Mouse (Mus musculus): ENCODE data around the gene Neu3. TPM values are rescaled to one million over a fixed set of nuclear protein-coding genes. Genes with fewer than 3 reads are reported as not detected.
A peak's percentile ranks its signal among the peaks of the same experiment; 100 is the strongest.

Neu3 gene
- polyA plus RNA-seq, 1 experiment from 2014 or later, result 2.9 TPM

DNA sequence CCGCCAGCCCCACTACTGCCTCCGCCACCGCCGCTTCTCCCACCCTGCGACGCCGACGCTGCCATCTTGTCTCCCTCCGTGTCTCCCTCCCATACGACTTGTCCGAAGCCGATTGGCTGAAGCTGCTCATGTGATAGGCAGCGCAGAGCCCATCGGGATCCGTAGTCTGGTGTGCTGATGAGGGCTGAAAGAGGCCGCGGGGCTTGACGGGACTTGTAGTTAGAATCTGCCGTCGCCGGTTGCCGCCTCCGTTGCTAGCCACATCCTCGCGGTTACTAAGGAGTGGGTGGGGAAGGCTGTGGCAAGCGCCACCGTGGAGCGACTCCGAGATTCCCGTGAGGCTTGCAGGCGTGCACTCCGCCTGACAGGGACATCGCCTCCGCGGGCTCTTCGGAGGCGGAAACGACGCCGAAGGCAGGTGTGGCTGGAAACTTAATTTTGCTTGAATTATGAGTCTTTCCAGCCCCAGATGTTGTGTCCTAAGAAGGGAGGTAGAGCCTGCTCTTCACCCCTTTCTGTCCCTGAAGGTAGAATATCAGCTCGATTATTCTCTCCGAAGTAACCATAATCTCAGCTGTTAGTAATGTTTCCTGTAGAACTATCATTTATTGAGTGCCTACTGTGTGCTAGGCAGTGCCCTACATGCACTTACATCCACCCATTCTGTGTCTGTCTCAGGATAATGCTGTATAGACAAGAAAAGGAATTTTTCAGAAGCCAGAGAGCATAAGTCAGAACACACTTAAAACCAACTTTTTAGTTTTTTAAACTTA lies 30.8 kb upstream of the Neu3 start, which contains the start of gene Xrra1:
Gene Xrra1, plus strand, starts transcription at position 304 of the 773 bp plus-strand sequence.
- peak within 1 kb of the TSS; percentile 59; the same call in 1 of the 2 replicates for H3K27ac ChIP-seq (ENCODE audit: low read depth, low read length)
- ATAC-seq (replicated peaks; ENCODE audit: insufficient number of reproducible peaks, low FRiP score, low TSS enrichment), result peak; percentile 98
- under 1% methylated on average over 42 of the region's 42 CpGs for WGBS (ENCODE audit: insufficient replicate concordance)
- peak within 1 kb of the TSS; percentile 98 for H3K9ac ChIP-seq (ENCODE audit: low read depth, low read length)
- H3K36me3 ChIP-seq (ENCODE audit: control insufficient read depth, insufficient read depth, low read length), result peaks cover under 1% of the 10 kb centered on the region; the same call in 1 of the 2 replicates
- no peaks in the 10 kb centered on the region for H3K9me3 ChIP-seq (replicated peaks; ENCODE audit: control insufficient read depth, low read length)
- peak within 1 kb of the TSS; percentile 96 for H3K4me3 ChIP-seq (ENCODE audit: low read depth, low read length)
- no peaks in the 10 kb centered on the region for H3K27me3 ChIP-seq (ENCODE audit: control insufficient read depth, insufficient read depth, low read length)
- peaks cover 7% of the 10 kb centered on the region for H3K4me1 ChIP-seq (ENCODE audit: control insufficient read depth, insufficient read depth, low read length)
- H3K4me2 ChIP-seq, result peak within 1 kb of the TSS; percentile 85

DNA sequence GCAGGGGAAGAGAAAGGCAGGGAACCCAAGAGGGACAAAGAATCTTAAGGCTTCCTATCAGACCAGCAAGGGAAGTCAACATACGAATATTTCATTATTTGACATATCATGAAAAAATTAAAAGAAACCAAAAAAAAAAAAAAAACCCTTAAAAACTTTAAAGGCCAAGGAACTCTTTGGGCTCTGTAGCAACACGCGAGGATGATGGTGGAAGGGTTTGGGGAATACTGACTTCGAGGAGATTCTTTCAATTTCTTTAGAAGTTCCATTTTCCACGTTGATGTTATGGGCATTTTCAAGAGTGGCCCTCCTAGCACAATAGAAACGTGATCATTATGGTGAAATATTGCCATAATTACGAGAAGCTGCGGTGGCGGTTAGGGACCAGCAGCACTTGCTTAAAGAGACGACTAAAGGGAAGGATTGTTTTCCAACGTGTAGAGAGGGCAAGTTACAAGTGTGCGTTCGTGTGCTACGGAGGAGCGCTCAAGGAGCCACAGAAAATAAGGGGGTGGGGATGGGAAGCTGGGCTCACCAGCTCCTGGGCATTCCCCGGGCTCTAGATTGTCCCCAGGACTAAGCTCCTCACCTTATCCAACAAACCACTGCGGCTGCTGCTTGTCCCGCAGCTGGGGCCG lies 30.1 kb upstream of the Neu3 start:
- Histone ChIP-seq H3K36me3 (ENCODE audit: control insufficient read depth, insufficient read depth, low read length) (peaks cover 2% of the 10 kb centered on the region; the same call in 1 of the 2 replicates), H3K27me3 (ENCODE audit: control insufficient read depth, insufficient read depth, low read length) (no peaks in the 10 kb centered on the region), H3K27ac (ENCODE audit: low read depth, low read length) (peak overlapping the region; percentile 59; the same call in 1 of the 2 replicates), H3K9ac (ENCODE audit: low read depth, low read length) (peak overlapping the region; percentile 98), H3K4me3 (ENCODE audit: low read depth, low read length) (peak overlapping the region; percentile 96), H3K9me3 (replicated peaks; ENCODE audit: control insufficient read depth, low read length) (no peaks in the 10 kb centered on the region), H3K4me2 (peak overlapping the region; percentile 85), H3K4me1 (ENCODE audit: control insufficient read depth, insufficient read depth, low read length) (peaks cover 10% of the 10 kb centered on the region)
- WGBS (ENCODE audit: insufficient replicate concordance), result 1% methylated on average over 19 of the region's 19 CpGs
- peak; percentile 33 for ATAC-seq (replicated peaks; ENCODE audit: insufficient number of reproducible peaks, low FRiP score, low TSS enrichment)

DNA sequence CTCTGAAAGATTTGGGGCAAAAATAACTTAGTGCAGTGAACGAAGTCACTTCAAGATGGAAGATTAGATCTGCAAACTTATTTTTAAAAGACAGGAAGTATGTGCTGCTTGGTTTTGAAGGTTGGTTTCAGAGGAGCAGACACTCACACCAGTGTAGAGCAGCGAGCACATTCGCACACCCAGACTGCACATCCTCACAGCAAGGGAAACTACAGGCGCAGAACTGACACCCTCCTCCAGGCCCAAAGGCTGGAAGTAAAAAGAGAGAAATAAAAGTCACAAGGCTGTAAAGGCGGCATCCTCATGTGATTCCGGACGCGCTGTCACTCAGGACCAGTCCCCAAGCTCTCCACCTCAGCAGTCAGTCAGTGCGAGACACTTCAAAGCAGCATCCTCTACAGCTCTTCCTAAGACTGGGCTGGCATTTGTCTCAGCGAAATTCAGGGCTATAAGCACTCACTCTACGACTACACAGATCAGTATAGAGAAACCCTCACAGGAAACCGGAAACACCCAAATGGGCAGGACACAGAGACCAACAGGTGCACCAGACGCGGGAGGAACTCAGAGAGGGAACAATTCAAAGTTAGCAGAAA lies 28.1 kb upstream of the Neu3 start:
- 0 out of 2 replicates have a peak overlapping the region, but pooled peaks have one; percentile 5 for H3K4me2 ChIP-seq

DNA sequence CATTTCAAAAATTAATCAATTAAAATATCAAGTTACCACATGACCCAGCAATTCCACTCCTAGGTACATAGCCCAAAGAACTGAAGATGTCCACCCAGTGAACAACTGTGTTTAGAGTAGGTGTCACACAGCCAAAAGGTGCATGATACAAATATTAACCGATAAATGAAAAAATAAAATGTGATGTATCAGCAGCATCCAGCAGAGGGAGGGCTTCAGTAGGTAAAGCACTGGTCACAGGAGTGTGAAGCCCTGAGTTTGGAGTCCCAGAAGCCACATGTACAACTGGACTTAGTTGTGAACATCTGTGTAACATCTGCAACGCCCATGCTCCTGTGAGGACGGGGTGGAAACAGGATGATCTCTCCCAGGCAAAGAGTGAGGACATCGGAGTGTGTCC lies 26.1 kb upstream of the Neu3 start:
- Histone ChIP-seq H3K9me3 (replicated peaks; ENCODE audit: control insufficient read depth, low read length) (no peaks in the 10 kb centered on the region), H3K9ac (ENCODE audit: low read depth, low read length) (no peak overlapping the region), H3K4me1 (ENCODE audit: control insufficient read depth, insufficient read depth, low read length) (peaks cover 16% of the 10 kb centered on the region), H3K27ac (ENCODE audit: low read depth, low read length) (no peak overlapping the region), H3K27me3 (ENCODE audit: control insufficient read depth, insufficient read depth, low read length) (no peaks in the 10 kb centered on the region), H3K36me3 (ENCODE audit: control insufficient read depth, insufficient read depth, low read length) (peaks cover 2% of the 10 kb centered on the region; the same call in 1 of the 2 replicates), H3K4me2 (no peak overlapping the region), H3K4me3 (ENCODE audit: low read depth, low read length) (no peak overlapping the region)
- no peak for ATAC-seq (replicated peaks; ENCODE audit: insufficient number of reproducible peaks, low FRiP score, low TSS enrichment)
- 89% methylated on average over 4 of the region's 4 CpGs for WGBS (ENCODE audit: insufficient replicate concordance)

More for the DNA sequence above, 28.1 kb upstream of the Neu3 start:
- peaks cover 2% of the 10 kb centered on the region; the same call in 1 of the 2 replicates for H3K36me3 ChIP-seq (ENCODE audit: control insufficient read depth, insufficient read depth, low read length)
- H3K4me1 ChIP-seq (ENCODE audit: control insufficient read depth, insufficient read depth, low read length), result peaks cover 16% of the 10 kb centered on the region
- H3K27me3 ChIP-seq (ENCODE audit: control insufficient read depth, insufficient read depth, low read length), result no peaks in the 10 kb centered on the region
- H3K9me3 ChIP-seq (replicated peaks; ENCODE audit: control insufficient read depth, low read length), result no peaks in the 10 kb centered on the region
- H3K9ac ChIP-seq (ENCODE audit: low read depth, low read length), result no peak overlapping the region
- 83% methylated on average over 14 of the region's 14 CpGs for WGBS (ENCODE audit: insufficient replicate concordance)
- H3K4me3 ChIP-seq (ENCODE audit: low read depth, low read length), result no peak overlapping the region
- H3K27ac ChIP-seq (ENCODE audit: low read depth, low read length), result no peak overlapping the region
- ATAC-seq (replicated peaks; ENCODE audit: insufficient number of reproducible peaks, low FRiP score, low TSS enrichment), result no peak

DNA sequence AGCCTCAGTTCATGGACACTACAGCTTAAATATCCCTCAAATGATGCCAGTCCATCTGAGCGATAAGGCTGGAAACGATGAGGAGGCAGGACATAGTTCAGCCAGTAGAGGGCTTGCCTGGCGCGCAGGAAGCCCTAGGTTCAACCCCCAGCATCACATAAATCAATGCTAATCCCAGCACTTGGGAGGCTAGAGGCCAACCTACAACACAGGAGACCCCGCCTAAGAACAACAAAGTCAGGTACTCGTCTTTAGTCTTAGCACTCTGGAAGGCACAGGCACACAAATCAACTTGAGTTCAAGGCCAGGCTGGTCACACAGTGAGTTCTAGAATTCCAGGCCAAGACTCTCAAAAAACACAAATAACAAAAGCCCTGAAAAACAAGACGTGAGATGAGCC lies 25.1 kb upstream of the Neu3 start:
- Histone ChIP-seq H3K27ac (ENCODE audit: low read depth, low read length) (no peak overlapping the region), H3K9ac (ENCODE audit: low read depth, low read length) (no peak overlapping the region), H3K4me2 (no peak overlapping the region), H3K4me1 (ENCODE audit: control insufficient read depth, insufficient read depth, low read length) (peaks cover 16% of the 10 kb centered on the region), H3K9me3 (replicated peaks; ENCODE audit: control insufficient read depth, low read length) (no peaks in the 10 kb centered on the region), H3K36me3 (ENCODE audit: control insufficient read depth, insufficient read depth, low read length) (peaks cover 4% of the 10 kb centered on the region; the same call in 1 of the 2 replicates), H3K27me3 (ENCODE audit: control insufficient read depth, insufficient read depth, low read length) (no peaks in the 10 kb centered on the region), H3K4me3 (ENCODE audit: low read depth, low read length) (no peak overlapping the region)
- no peak for ATAC-seq (replicated peaks; ENCODE audit: insufficient number of reproducible peaks, low FRiP score, low TSS enrichment)
- 81% methylated on average over 7 of the region's 7 CpGs for WGBS (ENCODE audit: insufficient replicate concordance)

DNA sequence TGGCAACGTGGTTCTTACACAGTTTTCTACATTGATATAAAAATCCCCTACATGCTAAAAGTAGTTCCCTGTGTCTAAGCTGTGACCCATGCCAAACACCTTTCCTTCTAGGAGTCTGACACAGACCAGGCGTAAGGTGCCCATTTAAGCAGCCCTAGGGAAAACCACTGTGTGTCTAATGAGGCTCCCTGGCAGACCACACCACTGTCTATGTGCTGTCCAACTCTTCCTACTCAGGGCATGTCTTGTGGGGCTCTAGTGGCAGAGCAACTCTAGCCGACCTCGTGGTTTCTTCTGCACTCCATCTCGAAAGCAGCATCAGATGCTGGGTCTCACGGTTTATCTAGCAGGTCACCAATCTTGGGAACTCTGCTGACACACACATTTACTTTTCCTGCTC lies 23.4 kb upstream of the Neu3 start:
- H3K27ac ChIP-seq (ENCODE audit: low read depth, low read length), result no peak overlapping the region
- H3K36me3 ChIP-seq (ENCODE audit: control insufficient read depth, insufficient read depth, low read length), result peaks cover 7% of the 10 kb centered on the region
- no peak for ATAC-seq (replicated peaks; ENCODE audit: insufficient number of reproducible peaks, low FRiP score, low TSS enrichment)
- 0 out of 2 replicates have a peak, but pooled peaks cover 9% of the 10 kb centered on the region for H3K4me1 ChIP-seq (ENCODE audit: control insufficient read depth, insufficient read depth, low read length)
- no peak overlapping the region for H3K4me3 ChIP-seq (ENCODE audit: low read depth, low read length)
- H3K9ac ChIP-seq (ENCODE audit: low read depth, low read length), result no peak overlapping the region
- no peak overlapping the region for H3K4me2 ChIP-seq
- WGBS (ENCODE audit: insufficient replicate concordance), result 75% methylated on average over 6 of the region's 6 CpGs
- H3K9me3 ChIP-seq (replicated peaks; ENCODE audit: control insufficient read depth, low read length), result no peaks in the 10 kb centered on the region
- no peaks in the 10 kb centered on the region for H3K27me3 ChIP-seq (ENCODE audit: control insufficient read depth, insufficient read depth, low read length)

DNA sequence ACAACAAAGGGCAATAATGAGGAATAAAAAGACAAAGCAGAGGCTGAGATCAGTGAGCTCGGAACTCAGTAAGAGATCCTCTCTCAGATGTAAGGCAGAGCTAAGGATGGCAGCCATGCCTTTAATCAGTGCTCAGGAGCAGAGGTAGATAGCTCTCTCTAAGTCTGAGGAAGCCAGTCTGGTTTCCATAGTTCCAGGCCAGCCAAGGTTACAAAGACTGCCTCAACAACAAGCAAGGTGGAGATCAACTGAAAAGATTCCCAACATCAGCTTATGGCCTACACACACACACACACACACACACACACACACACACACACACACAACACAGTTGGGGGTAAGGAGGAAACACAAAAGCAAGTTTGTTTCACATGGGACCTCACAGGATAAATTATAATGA lies 22.9 kb upstream of the Neu3 start:
- H3K9ac ChIP-seq (ENCODE audit: low read depth, low read length), result no peak overlapping the region
- peaks cover 10% of the 10 kb centered on the region for H3K36me3 ChIP-seq (ENCODE audit: control insufficient read depth, insufficient read depth, low read length)
- WGBS (ENCODE audit: insufficient replicate concordance), result 71% methylated on average over 1 of the region's 1 CpGs
- no peak overlapping the region for H3K27ac ChIP-seq (ENCODE audit: low read depth, low read length)
- no peaks in the 10 kb centered on the region for H3K9me3 ChIP-seq (replicated peaks; ENCODE audit: control insufficient read depth, low read length)
- no peak for ATAC-seq (replicated peaks; ENCODE audit: insufficient number of reproducible peaks, low FRiP score, low TSS enrichment)
- no peaks in the 10 kb centered on the region for H3K27me3 ChIP-seq (ENCODE audit: control insufficient read depth, insufficient read depth, low read length)
- H3K4me1 ChIP-seq (ENCODE audit: control insufficient read depth, insufficient read depth, low read length), result peaks cover 13% of the 10 kb centered on the region
- H3K4me3 ChIP-seq (ENCODE audit: low read depth, low read length), result no peak overlapping the region
- no peak overlapping the region for H3K4me2 ChIP-seq

DNA sequence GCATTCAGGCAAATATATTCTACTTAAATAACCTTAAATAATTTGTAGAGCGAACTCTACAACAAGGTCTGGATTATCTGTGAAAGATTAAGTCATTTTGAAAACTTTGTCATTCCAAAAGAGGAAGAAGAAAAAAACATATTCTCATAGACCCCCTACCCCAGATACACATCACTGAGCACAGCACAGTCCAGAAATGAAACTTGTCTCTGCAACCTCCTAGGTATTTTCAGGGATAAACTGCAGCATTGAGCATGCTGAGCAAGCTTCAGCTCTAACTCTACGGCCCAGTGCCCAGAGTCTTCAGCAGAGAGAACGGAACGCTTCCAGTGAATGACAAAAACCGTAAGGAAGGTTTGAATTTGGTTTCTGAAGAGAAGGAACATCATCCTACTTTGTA lies 22.3 kb upstream of the Neu3 start:
- Histone ChIP-seq H3K27me3 (ENCODE audit: control insufficient read depth, insufficient read depth, low read length) (no peaks in the 10 kb centered on the region), H3K4me3 (ENCODE audit: low read depth, low read length) (no peak overlapping the region), H3K9me3 (replicated peaks; ENCODE audit: control insufficient read depth, low read length) (no peaks in the 10 kb centered on the region), H3K4me1 (ENCODE audit: control insufficient read depth, insufficient read depth, low read length) (peaks cover 14% of the 10 kb centered on the region), H3K36me3 (ENCODE audit: control insufficient read depth, insufficient read depth, low read length) (peaks cover 11% of the 10 kb centered on the region), H3K27ac (ENCODE audit: low read depth, low read length) (no peak overlapping the region), H3K9ac (ENCODE audit: low read depth, low read length) (no peak overlapping the region), H3K4me2 (no peak overlapping the region)
- 88% methylated on average over 5 of the region's 5 CpGs for WGBS (ENCODE audit: insufficient replicate concordance)
- no peak for ATAC-seq (replicated peaks; ENCODE audit: insufficient number of reproducible peaks, low FRiP score, low TSS enrichment)
